ENCODE assay signal across 8 mouse cellular contexts in the genomic region with DNA sequence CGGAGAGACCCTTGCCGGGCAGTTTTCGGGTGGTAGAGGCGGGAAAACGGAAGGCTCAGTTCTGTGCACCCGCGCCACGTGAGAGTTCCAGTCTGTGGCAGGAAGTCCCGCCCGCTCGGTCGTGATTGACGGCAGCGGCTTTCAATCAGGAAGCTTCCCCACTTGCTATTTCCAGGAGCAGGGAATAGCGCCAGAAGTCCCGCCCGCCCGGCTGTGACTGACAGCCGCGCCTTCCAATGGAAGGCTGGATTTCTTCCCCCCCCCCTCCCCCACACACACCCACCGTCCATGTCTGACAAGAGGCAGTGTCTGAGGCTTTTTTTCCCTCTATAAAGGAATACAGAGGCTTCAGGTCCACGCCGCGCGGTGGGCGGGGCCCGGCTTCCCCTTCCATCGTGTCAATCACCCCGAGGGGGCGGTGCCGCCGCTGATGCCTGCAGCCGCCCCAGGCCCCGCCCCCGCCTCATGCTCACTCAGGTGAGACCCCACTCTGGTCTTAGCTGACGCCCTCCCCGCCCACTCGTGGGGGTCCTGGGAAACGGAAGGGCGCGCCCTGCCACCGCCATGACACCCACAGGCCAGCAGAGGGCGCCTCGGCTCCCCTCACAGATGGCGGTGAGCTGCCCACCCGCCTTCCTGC.
DNase-seq lines count a peak whose midpoint lies in the region; ATAC-seq and TF ChIP-seq lines count a peak whose summit lies in the region.

No protein-coding gene starts in this region.

- H3K9me3 ChIP-seq in forebrain, embryonic 10.5 days, result no peaks in the 10 kb centered on the region
- H3K9me3 ChIP-seq in heart, embryonic 15.5 days (replicated peaks), result no peaks in the 10 kb centered on the region
- H3K9me3 ChIP-seq in liver, embryonic 14.5 days (ENCODE audit: control insufficient read depth, low read length), result no peaks in the 10 kb centered on the region
- no peaks in the 10 kb centered on the region for H3K9me3 ChIP-seq in neural tube, embryonic 11.5 days (ENCODE audit: control insufficient read depth, low read length)
- no peaks in the 10 kb centered on the region for H3K9me3 ChIP-seq in stomach, postnatal 0 days (ENCODE audit: control insufficient read depth, low read length)

- under 1% methylated on average over 44 of the region's 46 CpGs for WGBS in forebrain, embryonic 10.5 days
- WGBS in heart, embryonic 15.5 days, result 0% methylated on average over 41 of the region's 46 CpGs
- 1% methylated on average over 46 of the region's 46 CpGs for WGBS in liver, embryonic 14.5 days (ENCODE audit: insufficient replicate concordance)
- WGBS in neural tube, embryonic 11.5 days, result under 1% methylated on average over 41 of the region's 46 CpGs
- 1% methylated on average over 44 of the region's 46 CpGs for WGBS in stomach, postnatal 0 days

- peak overlapping the region; percentile 79 for H3K9ac ChIP-seq in heart, embryonic 15.5 days
- H3K9ac ChIP-seq in liver, embryonic 14.5 days (replicated peaks), result peak overlapping the region; percentile 59
- H3K9ac ChIP-seq in neural tube, embryonic 11.5 days (ENCODE audit: low read length), result peak overlapping the region; percentile 62
- peak overlapping the region; percentile 64 for H3K9ac ChIP-seq in stomach, postnatal 0 days (ENCODE audit: low read length)

- no peak for TF ChIP-seq EP300 in liver, embryonic 14.5 days (IDR thresholded peaks at IDR 0.05; ENCODE audit: low read depth)
- no peak for TF ChIP-seq EP300 in stomach, postnatal 0 days (optimal IDR thresholded peaks at IDR 0.05)

- peak; percentile 97 for ATAC-seq in heart, embryonic 15.5 days (replicated peaks; ENCODE audit: insufficient number of reproducible peaks, insufficient read depth, low FRiP score, low read depth)
- peak; percentile 93 for ATAC-seq in liver, embryonic 14.5 days (ENCODE audit: insufficient read depth)
- peak; percentile 98 for ATAC-seq in neural tube, embryonic 11.5 days (ENCODE audit: insufficient read depth, low FRiP score, low TSS enrichment)
- ATAC-seq in stomach, postnatal 0 days (ENCODE audit: low FRiP score, low TSS enrichment), result peak; percentile 99

- no peaks in the 10 kb centered on the region for H3K4me1 ChIP-seq in forebrain, embryonic 10.5 days
- H3K4me1 ChIP-seq in heart, embryonic 15.5 days (replicated peaks), result 0 out of 2 replicates have a peak, but pooled peaks cover 2% of the 10 kb centered on the region
- 0 out of 4 replicates have a peak, but pooled peaks cover 0 to 2% of the 10 kb centered on the region in 2 experiments for H3K4me1 ChIP-seq in liver, embryonic 14.5 days (replicated peaks; ENCODE audit: control insufficient read depth in 2 of 2, insufficient read depth in 2 of 2, low read length in 1 of 2)
- H3K4me1 ChIP-seq in neural tube, embryonic 11.5 days (ENCODE audit: control insufficient read depth, insufficient read depth, low read length), result no peaks in the 10 kb centered on the region
- H3K4me1 ChIP-seq in stomach, postnatal 0 days (replicated peaks; ENCODE audit: control insufficient read depth, insufficient read depth), result no peaks in the 10 kb centered on the region

- peak overlapping the region; percentile 65 for H3K4me3 ChIP-seq in forebrain, embryonic 10.5 days
- peak overlapping the region; percentile 96 for H3K4me3 ChIP-seq in heart, embryonic 15.5 days
- peak overlapping the region; percentile 74 to 78 for H3K4me3 ChIP-seq in liver, embryonic 14.5 days (ENCODE audit: insufficient read depth in 1 of 2, low read depth in 2 of 2, low read length in 2 of 2)
- peak overlapping the region; percentile 62 for H3K4me3 ChIP-seq in neural tube, embryonic 11.5 days (ENCODE audit: low read depth, low read length)
- peak overlapping the region; percentile 72 for H3K4me3 ChIP-seq in stomach, postnatal 0 days (ENCODE audit: low read depth, low read length)

- H3K27me3 ChIP-seq in forebrain, embryonic 10.5 days (ENCODE audit: poor library complexity, severe bottlenecking), result no peaks in the 10 kb centered on the region
- H3K27me3 ChIP-seq in heart, embryonic 15.5 days, result no peaks in the 10 kb centered on the region
- no peaks in the 10 kb centered on the region for H3K27me3 ChIP-seq in liver, embryonic 14.5 days (ENCODE audit: control insufficient read depth, insufficient read depth, low read length)
- H3K27me3 ChIP-seq in neural tube, embryonic 11.5 days (ENCODE audit: control insufficient read depth, insufficient read depth, low read length), result no peaks in the 10 kb centered on the region
- no peaks in the 10 kb centered on the region for H3K27me3 ChIP-seq in stomach, postnatal 0 days (ENCODE audit: control insufficient read depth, insufficient read depth, low read length)

- H3K36me3 ChIP-seq in forebrain, embryonic 10.5 days (replicated peaks), result no peaks in the 10 kb centered on the region
- no peaks in the 10 kb centered on the region for H3K36me3 ChIP-seq in heart, embryonic 15.5 days
- H3K36me3 ChIP-seq in liver, embryonic 14.5 days (replicated peaks; ENCODE audit: control insufficient read depth, insufficient read depth, low read depth), result no peaks in the 10 kb centered on the region
- H3K36me3 ChIP-seq in neural tube, embryonic 11.5 days (ENCODE audit: control insufficient read depth, insufficient read depth, low read length), result no peaks in the 10 kb centered on the region
- no peaks in the 10 kb centered on the region for H3K36me3 ChIP-seq in stomach, postnatal 0 days (ENCODE audit: control insufficient read depth, insufficient read depth, low read length)

- peak overlapping the region; percentile 91 for H3K4me2 ChIP-seq in heart, embryonic 15.5 days
- H3K4me2 ChIP-seq in liver, embryonic 14.5 days (ENCODE audit: low read depth), result peak overlapping the region; percentile 90
- H3K4me2 ChIP-seq in neural tube, embryonic 11.5 days (ENCODE audit: low read depth), result peak overlapping the region; percentile 47
- peak overlapping the region; percentile 81 for H3K4me2 ChIP-seq in stomach, postnatal 0 days (replicated peaks; ENCODE audit: low read depth)

- peak; percentile 87 for TF ChIP-seq CTCF in liver, embryonic 14.5 days (IDR thresholded peaks at IDR 0.05; ENCODE audit: low read depth)
- peak; percentile 84 for TF ChIP-seq CTCF in stomach, postnatal 0 days (IDR thresholded peaks at IDR 0.05; ENCODE audit: low read depth)

- DNase-seq in CD8-positive naive resting alpha-beta T cell, adult 2 months (ENCODE audit: low read depth in 2 of 2, low spot score in 2 of 2), result peak; percentile 92 to 93
- peak; percentile 85 for DNase-seq in c-Kit-positive CD71-negative TER-119-negative erythroid progenitor cells, embryonic 14.5 days (ENCODE audit: low read depth)
- DNase-seq in forebrain, embryonic 10.5 days (ENCODE audit: extremely low spot score, low spot score), result peak; percentile 97
- peak; percentile 99 for DNase-seq in kidney, postnatal 25 days
- DNase-seq in liver, embryonic 14.5 days (ENCODE audit: low read depth in 3 of 3, low spot score in 3 of 3), result peak; percentile 90 to 93 (median 91)
- peak; percentile 97 for DNase-seq in neural tube, embryonic 11.5 days (ENCODE audit: low spot score)
- peak; percentile 99 for DNase-seq in stomach, postnatal 0 days (ENCODE audit: low spot score)

- peak overlapping the region; percentile 93 for H3K27ac ChIP-seq in forebrain, embryonic 10.5 days
- peak overlapping the region; percentile 88 for H3K27ac ChIP-seq in heart, embryonic 15.5 days
- no peak overlapping the region for H3K27ac ChIP-seq in liver, embryonic 14.5 days
- H3K27ac ChIP-seq in neural tube, embryonic 11.5 days (ENCODE audit: low read depth, low read length), result peak overlapping the region; percentile 58; the same call in 1 of the 2 replicates
- peak overlapping the region; percentile 81 for H3K27ac ChIP-seq in stomach, postnatal 0 days (replicated peaks)
